Mouse (Mus musculus) heart, postnatal 0 days (tissue): Measurements from ENCODE around the gene Skp1a. TPM values are rescaled to one million over a fixed set of nuclear protein-coding genes. Genes with fewer than 3 reads are reported as not detected.
"Not testable (repeated sequence)": the region's sequence is repeated elsewhere in the genome, so short reads cannot be mapped to it uniquely, and the experiment has no call there.

Experiments used
- ATAC-seq: fragments of 200-750 bp; cut with Nextera tagmentation; 2 replicates; pipeline ENCODE4 v1.8.0; 2017; ENCODE audit warnings: low read depth, moderate number of reproducible peaks, moderate library complexity; ENCODE audit not compliant: insufficient read depth
- DNase-seq: peaks from one replicate; pipeline ENCODE4 v3.0.0-alpha.2; 2016; ENCODE audit warnings: low spot score
- H3K27ac ChIP-seq: fragments of 300-500 bp; sonication (generic); 2 replicates; pipeline ENCODE4 v1.5.1; 2014; ENCODE audit warnings: low read depth, mild to moderate bottlenecking
- H3K27me3 ChIP-seq: fragments of 300-500 bp; sonication (generic); 2 replicates; pipeline ENCODE4 v1.6.1; 2014; ENCODE audit warnings: low read length, mixed read lengths; ENCODE audit not compliant: control insufficient read depth, insufficient read depth
- H3K36me3 ChIP-seq: fragments of 300-500 bp; sonication (generic); replicated peaks from 2 replicates; pipeline ENCODE4 v1.6.1; 2014; ENCODE audit warnings: low read length, mixed read lengths; ENCODE audit not compliant: control insufficient read depth, insufficient read depth
- H3K4me1 ChIP-seq: fragments of 300-500 bp; sonication (generic); 2 replicates; pipeline ENCODE4 v1.6.1; 2014; ENCODE audit warnings: antibody characterized with exemption; ENCODE audit not compliant: control insufficient read depth, insufficient read depth
- H3K4me2 ChIP-seq: fragments of 300-500 bp; sonication (generic); 2 replicates; pipeline ENCODE4 v1.6.1; 2014; ENCODE audit warnings: low read depth, mild to moderate bottlenecking, low read length, moderate library complexity
- H3K4me3 ChIP-seq: fragments of 300-500 bp; sonication (generic); 2 replicates; pipeline ENCODE4 v1.5.1; 2014; ENCODE audit warnings: low read depth, low read length
- H3K9ac ChIP-seq: fragments of 300-500 bp; sonication (generic); replicated peaks from 2 replicates; pipeline ENCODE4 v1.6.1; 2014; ENCODE audit warnings: low read depth, low read length, mixed read lengths
- H3K9me3 ChIP-seq: fragments of 300-500 bp; sonication (generic); replicated peaks from 2 replicates; pipeline ENCODE4 v1.6.1; 2016; ENCODE audit warnings: low read length; ENCODE audit not compliant: control insufficient read depth
- CTCF ChIP-seq: IDR thresholded peaks from 2 replicates; pipeline ENCODE4 v1.5.1; 2016; ENCODE audit warnings: antibody characterized with exemption, control low read depth, low read depth
- EP300 ChIP-seq: IDR thresholded peaks from 2 replicates; pipeline ENCODE4 v1.6.1; 2016; ENCODE audit warnings: antibody characterized with exemption, low read depth
- WGBS: fragments of 180-500 bp; shearing (Covaris S2); extraction: QIAGEN DNeasy Blood & Tissue Kit; methylation state at CpG from one replicate; pipeline ENCODE4 v1.1.7; 2014; 5-methylcytosine and 5-hydroxymethylcytosine counted together
- polyA plus RNA-seq: library from polyadenylated mRNA; unstranded; fragments of >200 nt; fragmentation: Nextera tagmentation; extraction: Ambion mirVana; gene quantifications from 2 replicates; pipeline ENCODE4 v1.2.1, GENCODE M21; 2015
- total RNA-seq: library from RNA; depleted of rRNA; stranded (reverse); fragments of >200 nt; gene quantifications from 2 replicates; pipeline ENCODE4 v1.2.3, GENCODE M21; 2014; ENCODE audit warnings: low replicate concordance; rRNA removed

Skp1a gene
- total RNA-seq (158 and 163 TPM in 2 replicates), polyA plus RNA-seq (492 and 524 TPM in 2 replicates)

DNA sequence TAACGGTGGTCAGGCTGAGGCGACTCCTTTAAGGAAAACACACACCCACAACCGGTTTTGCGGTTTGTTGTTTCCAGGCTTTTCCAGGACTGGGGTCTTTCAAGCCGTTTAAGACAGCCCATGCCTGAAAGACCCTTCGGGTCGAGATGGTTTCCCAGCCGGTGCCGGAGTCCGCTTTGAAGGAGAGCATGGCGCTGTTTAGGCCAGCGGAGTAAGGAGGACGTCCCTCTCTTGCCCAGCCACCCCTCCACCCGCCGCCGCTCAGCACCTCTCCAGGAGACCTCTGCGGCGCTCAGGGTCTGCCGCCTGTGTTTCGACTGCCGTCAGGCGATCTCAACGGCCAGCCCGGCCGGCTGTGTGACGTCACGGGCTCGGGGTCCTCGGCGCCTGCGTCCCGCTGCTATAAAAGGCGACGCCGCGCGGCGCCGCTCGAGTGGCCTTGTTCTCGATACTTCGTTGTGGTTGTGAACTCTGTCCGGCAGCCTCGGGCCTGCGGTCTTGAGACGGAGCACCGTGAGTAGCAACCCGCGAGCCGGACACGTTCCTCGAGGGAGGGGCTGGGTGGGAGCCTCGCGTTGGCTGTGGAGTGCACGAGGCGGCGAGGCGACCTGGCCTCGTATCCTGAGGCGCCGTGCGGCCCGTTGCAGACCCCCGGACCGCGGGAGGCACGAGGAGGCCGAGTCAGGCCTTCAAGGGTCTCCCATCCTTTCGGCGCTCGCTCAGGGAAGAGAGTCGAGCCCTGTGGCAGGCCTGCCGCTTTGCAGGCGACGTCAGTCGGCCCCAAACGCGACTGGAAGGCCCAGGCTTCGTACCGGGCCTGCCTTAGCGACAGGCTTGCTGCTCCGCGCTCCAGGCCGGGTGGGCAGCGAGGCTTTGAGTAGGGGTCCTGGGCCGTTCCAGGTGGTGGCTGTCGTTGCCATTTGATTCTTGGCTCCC lies at the start of gene Skp1a:
Gene Skp1a (plus strand): TSS at position 390 of the 936 bp plus-strand sequence.
- 0 out of 2 replicates have a peak, but pooled peaks have one; percentile 1 for TF ChIP-seq CTCF
- peak; percentile 90 for TF ChIP-seq EP300
- under 1% methylated on average over 83 of the region's 87 CpGs for WGBS
- no peaks in the 10 kb centered on the region for H3K27me3 ChIP-seq
- H3K9me3 ChIP-seq, result no peaks in the 10 kb centered on the region
- ATAC-seq (peak; percentile 86), DNase-seq (peak; percentile 87)
- H3K9ac ChIP-seq, result peak within 1 kb of the TSS; percentile 100
- H3K27ac ChIP-seq, result peak within 1 kb of the TSS; percentile 98
- 0 out of 2 replicates have a peak, but pooled peaks cover 9% of the 10 kb centered on the region for H3K36me3 ChIP-seq
- H3K4me1 ChIP-seq, result peaks cover 22% of the 10 kb centered on the region
- peak within 1 kb of the TSS; percentile 98 for H3K4me3 ChIP-seq
- H3K4me2 ChIP-seq, result peak within 1 kb of the TSS; percentile 92

DNA sequence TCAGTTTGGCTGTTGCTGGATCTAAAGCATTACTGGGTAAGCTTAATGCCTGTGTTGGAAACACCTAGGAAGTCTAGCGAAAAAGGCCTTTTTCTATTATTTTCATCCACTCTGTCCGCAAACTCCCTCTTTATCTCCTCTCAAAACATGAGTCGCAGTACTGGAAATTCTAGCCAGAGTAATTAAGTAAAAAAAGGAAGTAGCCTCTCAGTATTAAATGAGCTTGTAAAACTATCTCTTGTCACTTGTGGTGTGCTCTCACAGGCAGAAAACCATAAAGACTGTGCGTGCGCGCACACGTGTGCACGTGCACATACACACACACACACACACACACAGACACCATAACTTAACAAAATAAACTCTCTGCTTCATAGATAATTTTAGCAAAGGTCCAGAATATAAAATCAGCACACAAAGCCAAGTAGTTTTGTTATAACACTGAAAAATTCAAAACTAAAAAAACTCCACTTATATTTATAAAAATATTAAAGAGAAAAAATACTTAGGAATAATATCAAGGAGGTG lies 35.2 kb upstream of the Skp1a start:
- H3K9me3 ChIP-seq, ATAC-seq, H3K4me3 ChIP-seq, H3K4me2 ChIP-seq, H3K36me3 ChIP-seq, DNase-seq, H3K27ac ChIP-seq, H3K27me3 ChIP-seq, H3K4me1 ChIP-seq, H3K9ac ChIP-seq: not testable (repeated sequence)
- 80% methylated on average over 8 of the region's 8 CpGs for whole genome bisulfite sequencing

DNA sequence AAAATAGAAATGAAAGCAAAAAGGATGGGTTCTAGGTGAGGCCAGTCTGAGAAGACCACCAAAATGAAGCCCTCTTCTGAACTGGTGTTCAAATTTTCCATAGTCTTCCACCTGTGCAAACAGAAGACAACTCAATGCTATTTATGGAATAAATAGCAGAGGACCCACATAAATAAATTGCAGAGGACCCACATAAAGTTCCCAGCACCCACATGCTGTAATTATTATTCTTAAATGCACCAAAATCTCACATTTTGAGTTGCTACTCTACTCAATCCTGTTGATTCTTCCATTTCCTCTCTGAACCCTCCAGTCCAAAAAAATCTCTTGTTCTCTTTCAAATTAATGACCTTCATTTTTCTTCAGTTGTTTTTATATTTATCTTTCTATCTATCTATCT lies 17.9 kb upstream of the Skp1a start, which contains the start of gene Olfr1371:
Gene Olfr1371 (minus strand): TSS at position 101 of the 400 bp plus-strand sequence.
- DNase-seq (no peak), ATAC-seq (no peak)
- Histone ChIP-seq H3K4me2 (no peak within 1 kb of the TSS), H3K4me3 (no peak within 1 kb of the TSS), H3K36me3 (no peaks in the 10 kb centered on the region), H3K9me3 (no peaks in the 10 kb centered on the region), H3K27ac (no peak within 1 kb of the TSS), H3K27me3 (no peaks in the 10 kb centered on the region), H3K4me1 (no peaks in the 10 kb centered on the region), H3K9ac (no peak within 1 kb of the TSS)
- TF ChIP-seq CTCF (no peak), EP300 (no peak)

DNA sequence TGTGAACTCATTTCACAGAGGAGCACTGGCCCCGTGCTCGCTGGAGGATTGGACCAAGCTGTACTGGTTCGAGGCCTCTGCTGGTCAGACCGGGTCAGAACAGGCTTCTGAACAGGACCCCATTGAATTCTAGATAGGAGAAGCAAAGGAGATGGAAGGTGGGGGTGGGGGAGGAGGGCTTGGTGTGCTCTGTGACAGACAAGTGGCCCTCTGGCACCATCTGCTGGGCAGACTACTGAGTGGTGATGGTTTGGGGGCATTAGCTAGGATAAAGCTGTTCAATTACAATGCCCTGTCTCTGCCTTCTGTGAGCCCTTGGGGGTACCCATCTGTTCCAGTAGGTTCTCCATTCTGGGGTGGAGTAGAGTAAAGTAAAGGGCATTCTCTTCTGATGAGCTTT lies 11.5 kb upstream of the Skp1a start:
- ATAC-seq (peak; percentile 72), DNase-seq (peak; percentile 60)
- no peaks in the 10 kb centered on the region for H3K27me3 ChIP-seq
- H3K27ac ChIP-seq, result no peak overlapping the region
- no peaks in the 10 kb centered on the region for H3K9me3 ChIP-seq
- TF ChIP-seq CTCF (peak; percentile 85), EP300 (no peak)
- 9% methylated on average over 4 of the region's 4 CpGs for WGBS
- H3K4me3 ChIP-seq, result no peak overlapping the region
- H3K4me1 ChIP-seq, result no peaks in the 10 kb centered on the region
- no peak overlapping the region for H3K9ac ChIP-seq
- no peaks in the 10 kb centered on the region for H3K36me3 ChIP-seq
- no peak overlapping the region for H3K4me2 ChIP-seq

DNA sequence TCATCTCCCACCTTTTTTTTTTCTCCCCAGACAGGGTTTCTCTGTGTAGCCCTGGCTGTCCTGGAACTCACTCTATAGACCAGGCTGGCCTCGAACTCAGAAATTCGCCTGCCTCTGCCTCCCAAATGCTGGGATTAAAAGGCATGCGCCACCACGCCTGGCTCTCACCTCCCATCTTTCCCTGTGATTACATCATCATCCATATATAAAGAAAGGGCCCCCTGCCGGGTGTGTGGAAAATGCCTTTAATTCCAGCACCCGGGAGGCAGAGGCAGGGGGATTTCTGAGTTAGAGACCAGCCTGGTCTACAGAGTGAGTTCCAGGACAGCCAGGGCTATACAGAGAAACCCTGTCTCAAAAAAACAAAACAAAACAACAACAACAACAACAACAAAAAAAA lies 9.9 kb upstream of the Skp1a start:
- not testable (repeated sequence) for H3K4me3 ChIP-seq, H3K9ac ChIP-seq, H3K36me3 ChIP-seq, DNase-seq, H3K4me2 ChIP-seq, H3K27me3 ChIP-seq, ATAC-seq, H3K27ac ChIP-seq, H3K4me1 ChIP-seq, H3K9me3 ChIP-seq
- WGBS, result 85% methylated on average over 6 of the region's 6 CpGs
